Mouse (Mus musculus) hindbrain, embryonic 16.5 days (tissue): Measurements from ENCODE around the gene Nova1. TPM values are rescaled to one million over a fixed set of nuclear protein-coding genes. Genes with fewer than 3 reads are reported as not detected.
A peak's percentile ranks its signal among the peaks of the same experiment; 100 is the strongest.

ENCODE experiments used
- ATAC-seq: fragments of 200-750 bp; cut with Nextera tagmentation; 2 replicates; pipeline ENCODE4 v1.8.0; 2017; ENCODE audit warnings: moderate TSS enrichment, moderate library complexity
- H3K27ac ChIP-seq: fragments of 300-500 bp; sonication (generic); 2 replicates; pipeline ENCODE4 v1.5.1; 2014; ENCODE audit warnings: low read depth, mild to moderate bottlenecking, control low read depth, low read length, moderate library complexity
- H3K27me3 ChIP-seq: fragments of 300-500 bp; sonication (generic); replicated peaks from 2 replicates; pipeline ENCODE4 v1.6.1; 2014; ENCODE audit warnings: low read length; ENCODE audit not compliant: control insufficient read depth, insufficient read depth
- H3K36me3 ChIP-seq: fragments of 300-500 bp; sonication (generic); 2 replicates; pipeline ENCODE4 v1.6.1; 2014; ENCODE audit warnings: mild to moderate bottlenecking, low read length, moderate library complexity, mixed read lengths; ENCODE audit not compliant: control insufficient read depth, insufficient read depth
- H3K4me1 ChIP-seq: fragments of 300-500 bp; sonication (generic); 2 replicates; pipeline ENCODE4 v1.6.1; 2014; ENCODE audit warnings: low read depth, low read length; ENCODE audit not compliant: control insufficient read depth, insufficient read depth
- H3K4me2 ChIP-seq: fragments of 300-500 bp; sonication (generic); 2 replicates; pipeline ENCODE4 v1.6.1; 2014; ENCODE audit warnings: mild to moderate bottlenecking, low read length, control low read depth, moderate library complexity
- H3K4me3 ChIP-seq: fragments of 300-500 bp; sonication (generic); 2 replicates; pipeline ENCODE4 v1.5.1; 2014; ENCODE audit warnings: mild to moderate bottlenecking, low read length, control low read depth, moderate library complexity
- H3K9ac ChIP-seq: fragments of 300-500 bp; sonication (generic); 2 replicates; pipeline ENCODE4 v1.6.1; 2014; ENCODE audit warnings: low read depth, mild to moderate bottlenecking, control low read depth, low read length, moderate library complexity
- H3K9me3 ChIP-seq: fragments of 300-500 bp; sonication (generic); 2 replicates; pipeline ENCODE4 v1.6.1; 2014; ENCODE audit warnings: mild to moderate bottlenecking, low read length, moderate library complexity; ENCODE audit not compliant: control insufficient read depth
- WGBS: fragments of 180-500 bp; shearing (Covaris S2); extraction: QIAGEN DNeasy Blood & Tissue Kit; methylation state at CpG from one replicate; pipeline ENCODE4 v1.1.7; 2014; 5-methylcytosine and 5-hydroxymethylcytosine counted together
- polyA plus RNA-seq: library from polyadenylated mRNA; unstranded; fragments of >200 nt; fragmentation: Nextera tagmentation; extraction: Ambion mirVana; gene quantifications from 2 replicates; pipeline ENCODE4 v1.2.1, GENCODE M21; 2015

Nova1 gene
- 72.3 and 83.8 TPM in 2 replicates for polyA plus RNA-seq

- H3K4me2 ChIP-seq: peak within 1 kb of the TSS; percentile 67
- H3K36me3 ChIP-seq: no peaks in the 10 kb centered on the region
- peak; percentile 91 for ATAC-seq
- H3K27ac ChIP-seq: peak within 1 kb of the TSS; percentile 99
- H3K9ac ChIP-seq: peak within 1 kb of the TSS; percentile 97
- no peaks in the 10 kb centered on the region for H3K4me1 ChIP-seq
- no peaks in the 10 kb centered on the region for H3K27me3 ChIP-seq
- H3K4me3 ChIP-seq: peak within 1 kb of the TSS; percentile 87
- WGBS: 0% methylated on average over 16 of the region's 68 CpGs
- no peaks in the 10 kb centered on the region for H3K9me3 ChIP-seq
These were observed at the start of gene Nova1 for GRCm38 (mm10) chr12:46818856-46819347. TSS of gene Nova1 (minus strand) at chr12:46818929.

- Histone ChIP-seq H3K27me3 (no peaks in the 10 kb centered on the region), H3K36me3 (no peaks in the 10 kb centered on the region), H3K9me3 (no peaks in the 10 kb centered on the region), H3K9ac (peak overlapping the region; percentile 97), H3K4me1 (no peaks in the 10 kb centered on the region), H3K4me2 (peak overlapping the region; percentile 67), H3K4me3 (peak overlapping the region; percentile 87), H3K27ac (peak overlapping the region; percentile 99)
- WGBS: under 1% methylated on average over 46 of the region's 57 CpGs
- ATAC-seq: peak; percentile 95
These were observed 756 bp upstream of the Nova1 start for GRCm38 (mm10) chr12:46819348-46820022.

- peak; percentile 58 for ATAC-seq
- WGBS: under 1% methylated on average over 58 of the region's 61 CpGs
- H3K9me3 ChIP-seq: no peaks in the 10 kb centered on the region
- H3K9ac ChIP-seq: peak overlapping the region; percentile 97
- H3K36me3 ChIP-seq: no peaks in the 10 kb centered on the region
- H3K27ac ChIP-seq: peak overlapping the region; percentile 99
- H3K27me3 ChIP-seq: no peaks in the 10 kb centered on the region
- H3K4me2 ChIP-seq: peak overlapping the region; percentile 67
- H3K4me3 ChIP-seq: peak overlapping the region; percentile 87
- no peaks in the 10 kb centered on the region for H3K4me1 ChIP-seq
These were observed 491 bp downstream of the Nova1 start for GRCm38 (mm10) chr12:46818021-46818855.

- Histone ChIP-seq H3K4me1 (no peaks in the 10 kb centered on the region), H3K4me3 (peak overlapping the region; percentile 87), H3K4me2 (peak overlapping the region; percentile 67), H3K27me3 (no peaks in the 10 kb centered on the region), H3K27ac (peak overlapping the region; percentile 99), H3K9me3 (no peaks in the 10 kb centered on the region), H3K36me3 (no peaks in the 10 kb centered on the region), H3K9ac (peak overlapping the region; percentile 97)
- ATAC-seq: no peak
- WGBS: 3% methylated on average over 14 of the region's 14 CpGs
These were observed 1.4 kb downstream of the Nova1 start for GRCm38 (mm10) chr12:46817211-46817803.

- WGBS: 28% methylated on average over 3 of the region's 3 CpGs
- Histone ChIP-seq H3K27ac (peak overlapping the region; percentile 62), H3K4me1 (no peaks in the 10 kb centered on the region), H3K4me2 (peak overlapping the region; percentile 67), H3K9ac (peak overlapping the region; percentile 49), H3K4me3 (peak overlapping the region; percentile 87), H3K27me3 (no peaks in the 10 kb centered on the region), H3K9me3 (no peaks in the 10 kb centered on the region), H3K36me3 (no peaks in the 10 kb centered on the region)
- ATAC-seq: no peak
These were observed 2.4 kb downstream of the Nova1 start for GRCm38 (mm10) chr12:46816291-46816690.

- WGBS: 25% methylated on average over 5 of the region's 5 CpGs
These were observed 3.0 kb downstream of the Nova1 start for GRCm38 (mm10) chr12:46815697-46816096.

DNA sequence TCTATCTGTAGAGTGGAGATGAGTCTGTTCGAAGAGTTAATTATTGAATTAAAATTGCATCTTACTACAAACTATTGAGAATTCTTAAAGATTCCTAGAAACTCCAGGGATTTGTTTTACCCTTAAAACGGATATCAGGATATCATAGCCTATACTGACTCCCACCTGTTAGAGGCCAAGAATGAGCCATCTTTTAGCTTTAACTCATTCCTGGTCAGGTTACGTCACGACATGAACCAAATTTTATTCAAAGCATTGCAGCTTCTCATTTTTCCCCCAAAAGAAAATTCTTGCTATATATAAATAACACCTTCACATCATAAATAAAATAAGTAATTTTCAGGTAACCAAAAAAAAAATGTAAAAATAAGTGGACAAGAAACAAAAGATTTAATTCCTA is 3.9 kb downstream of the Nova1 start:
- ATAC-seq: no peak
- H3K9ac ChIP-seq: no peak overlapping the region
- H3K27ac ChIP-seq: no peak overlapping the region
- H3K4me1 ChIP-seq: no peaks in the 10 kb centered on the region
- H3K4me3 ChIP-seq: peak overlapping the region; percentile 38
- H3K9me3 ChIP-seq: no peaks in the 10 kb centered on the region
- peak overlapping the region; percentile 46; the same call in 1 of the 2 replicates for H3K4me2 ChIP-seq
- WGBS: 61% methylated on average over 4 of the region's 4 CpGs
- no peaks in the 10 kb centered on the region for H3K36me3 ChIP-seq
- H3K27me3 ChIP-seq: no peaks in the 10 kb centered on the region

More at GRCm38 (mm10) chr12:46815697-46816096, 3.0 kb downstream of the Nova1 start:
- Histone ChIP-seq H3K9ac (peak overlapping the region; percentile 49), H3K27me3 (no peaks in the 10 kb centered on the region), H3K36me3 (no peaks in the 10 kb centered on the region), H3K4me1 (no peaks in the 10 kb centered on the region), H3K4me3 (peak overlapping the region; percentile 87), H3K4me2 (peak overlapping the region; percentile 67), H3K27ac (peak overlapping the region; percentile 62), H3K9me3 (no peaks in the 10 kb centered on the region)
- no peak for ATAC-seq

- Histone ChIP-seq H3K4me1 (no peaks in the 10 kb centered on the region), H3K4me2 (no peak overlapping the region), H3K9me3 (no peaks in the 10 kb centered on the region), H3K9ac (no peak overlapping the region), H3K36me3 (no peaks in the 10 kb centered on the region), H3K27ac (no peak overlapping the region), H3K4me3 (no peak overlapping the region), H3K27me3 (no peaks in the 10 kb centered on the region)
- no peak for ATAC-seq
- 85% methylated on average over 1 of the region's 1 CpGs for WGBS
These were observed 17.4 kb downstream of the Nova1 start for GRCm38 (mm10) chr12:46801311-46801710.
